Mouse (Mus musculus): ENCODE data around the gene Dmwd. TPM values are rescaled to one million over a fixed set of nuclear protein-coding genes. Genes with fewer than 3 reads are reported as not detected.
A peak's percentile ranks its signal among the peaks of the same experiment; 100 is the strongest.

Dmwd gene
- total RNA-seq, 2 experiments from 2014 or later = 141 to 147 TPM

GRCm38 (mm10) chr7:19130657-19131056, 54.6 kb downstream of the Dmwd start:
- DNase-seq (ENCODE audit: low spot score in 2 of 2) = no peak

GRCm38 (mm10) chr7:19131324-19131848, 55.4 kb downstream of the Dmwd start:
- peak; percentile 94 to 98 for DNase-seq (ENCODE audit: low spot score in 2 of 2)

Small RNA genes within 50 kb of the gene (microRNA-seq; reads per million reads assigned to microRNA genes)
- gene Mir3100 = 2.0 to 2.7 reads per million in 2 experiments

Other genes with a start within 250 kb of the Dmwd start
- gene Mill2, start 236.3 kb upstream of the Dmwd start, total RNA-seq (2021) = 1 to 10 TPM; 1.7 to 2.0 TPM
- 10 to 100 TPM; 28.4 to 35.0 TPM for gene Pglyrp1, start 204.9 kb upstream of the Dmwd start, total RNA-seq (2021)
- 10 to 100 TPM; 11.0 to 12.8 TPM for gene Ccdc61, start 165.8 kb upstream of the Dmwd start, total RNA-seq (2021)
- 100 to 1,000 TPM in 1 of 2 experiments, 10 to 100 TPM in 1; 93.5 to 101 TPM for gene Nova2, start 150.3 kb upstream of the Dmwd start, total RNA-seq (2021)
- gene Nanos2, start 88.8 kb upstream of the Dmwd start, total RNA-seq (2021) = 1 to 10 TPM in 1 of 2 experiments, under 1 TPM in 1; 0.48 to 1.3 TPM
- 10 to 100 TPM; 35.6 to 40.5 TPM for gene Mypop, start 85.0 kb upstream of the Dmwd start, total RNA-seq (2021)
- gene Irf2bp1, start 72.2 kb upstream of the Dmwd start, total RNA-seq (2021) = 10 to 100 TPM; 43.7 to 44.5 TPM
- not detected for gene Foxa3, start 52.7 kb upstream of the Dmwd start, total RNA-seq (2021)
- 100 to 1,000 TPM; 103 to 105 TPM for gene Sympk, start 51.9 kb upstream of the Dmwd start, total RNA-seq (2021)
- gene Rsph6a, start 21.5 kb upstream of the Dmwd start, total RNA-seq (2021) = under 1 TPM in 1 of 2 experiments, not detected in 1; 0.21 TPM
- 10 to 100 TPM; 33.0 to 42.3 TPM for gene Dmpk, start 7.6 kb downstream of the Dmwd start, total RNA-seq (2021)
- gene Six5, start 18.4 kb downstream of the Dmwd start, total RNA-seq (2021) = 1 to 10 TPM; 2.1 to 2.7 TPM
- gene Gm4969, start 42.1 kb downstream of the Dmwd start, total RNA-seq (2021) = under 1 TPM; 0.72 to 0.78 TPM
- 10 to 100 TPM; 11.0 to 14.0 TPM for gene Fbxo46, start 43.6 kb downstream of the Dmwd start, total RNA-seq (2021)
- gene Qpctl, start 73.1 kb downstream of the Dmwd start, total RNA-seq (2021) = 10 to 100 TPM; 19.5 to 22.4 TPM
- gene Snrpd2, start 73.5 kb downstream of the Dmwd start, total RNA-seq (2021) = 10 to 100 TPM; 76.5 to 86.4 TPM
- 1 to 10 TPM in 1 of 2 experiments, under 1 TPM in 1; 0.55 to 1.6 TPM for gene Gipr, start 89.9 kb downstream of the Dmwd start, total RNA-seq (2021)
- 100 to 1,000 TPM; 175 to 197 TPM for gene Eml2, start 100.2 kb downstream of the Dmwd start, total RNA-seq (2021)
- 1 to 10 TPM; 4.1 to 4.6 TPM for gene Gpr4, start 136.3 kb downstream of the Dmwd start, total RNA-seq (2021)
- 10 to 100 TPM; 37.3 to 39.9 TPM for gene Opa3, start 152.1 kb downstream of the Dmwd start, total RNA-seq (2021)
- 10 to 100 TPM; 23.2 to 24.2 TPM for gene Vasp, start 195.6 kb downstream of the Dmwd start, total RNA-seq (2021)
- under 1 TPM in 1 of 2 experiments, not detected in 1; 0.79 TPM for gene Ppm1n, start 203.8 kb downstream of the Dmwd start, total RNA-seq (2021)
- 100 to 1,000 TPM in 1 of 2 experiments, 10 to 100 TPM in 1; 93.0 to 104 TPM for gene Rtn2, start 206.4 kb downstream of the Dmwd start, total RNA-seq (2021)
- 1 to 10 TPM; 6.1 to 6.5 TPM for gene Fosb, start 233.8 kb downstream of the Dmwd start, total RNA-seq (2021)